Mouse (Mus musculus): ENCODE measurements at regions not wholly inside any gene's neighbourhood (a gene's known extent, or its start where the extent isn't known, plus 50 kb on each side); places are given as distances from the start of the nearest gene placed in this dataset.

DNA sequence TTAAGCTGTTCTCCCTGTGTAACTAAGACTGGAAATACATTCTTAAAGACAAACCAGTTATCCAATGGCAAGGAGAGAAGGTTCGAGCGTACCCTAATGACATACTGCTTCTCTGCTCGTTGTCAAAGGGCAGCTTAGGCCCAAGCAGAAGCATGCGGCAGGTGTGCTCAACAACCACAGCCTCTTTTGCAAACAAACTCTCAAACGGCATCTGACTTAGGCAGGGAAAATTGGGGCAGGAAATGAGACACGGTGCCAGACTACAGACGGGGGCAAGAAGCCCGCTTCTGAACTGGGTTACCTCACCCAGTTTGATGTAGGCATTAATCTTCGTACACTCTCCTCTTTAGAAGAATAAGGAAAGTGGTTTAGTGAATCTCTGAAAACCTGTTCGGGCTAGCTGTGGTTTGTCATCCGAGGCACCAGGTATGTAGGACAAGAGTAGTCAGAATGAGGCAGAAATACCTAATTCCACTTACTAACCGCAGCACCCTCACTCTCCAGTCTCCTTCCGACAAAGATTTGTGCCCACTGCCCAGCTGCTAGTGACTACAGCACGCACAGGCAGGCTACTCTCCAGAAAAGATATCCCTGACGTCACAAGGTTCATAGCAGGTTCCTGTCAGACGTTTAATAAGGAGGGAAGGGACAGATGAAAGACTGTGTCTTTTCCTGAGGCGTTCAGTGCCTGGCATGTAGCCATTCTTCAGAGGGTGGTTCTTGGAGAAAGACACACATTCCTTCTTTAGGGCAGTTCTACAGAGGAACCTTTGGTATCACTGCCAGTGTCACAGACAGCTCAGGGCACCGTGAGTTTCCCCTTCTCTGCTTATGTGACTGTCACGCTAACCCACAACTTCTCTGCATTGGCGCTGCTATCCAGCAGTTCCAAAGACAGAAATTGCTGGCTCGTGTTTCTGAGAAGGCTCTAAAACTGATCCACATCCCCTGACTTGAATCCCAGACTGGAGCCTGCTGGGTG, 175.8 kb downstream of the Tmx1 start:
- no peak for DNase-seq (ENCODE audit: low spot score in 2 of 2)

DNA sequence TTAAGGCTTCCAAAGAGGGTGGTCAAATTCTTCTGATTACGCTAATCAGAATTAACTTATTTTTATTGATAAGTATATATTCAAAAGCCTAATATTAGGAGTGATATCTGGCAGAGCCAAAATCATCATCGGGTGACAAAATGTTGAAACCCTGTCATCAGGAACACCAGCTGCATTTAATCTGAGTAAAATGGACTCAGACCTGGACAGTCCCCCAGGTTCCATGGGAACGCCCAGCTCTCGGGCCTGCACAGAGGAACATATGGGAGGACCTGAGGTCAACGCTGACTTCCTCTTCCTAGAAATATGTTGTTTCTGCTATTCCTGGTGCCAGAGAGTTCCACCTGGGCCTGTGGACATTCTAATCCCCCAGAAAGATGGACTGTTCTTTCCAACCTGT, 176.5 kb downstream of the Tmx1 start:
- DNase-seq (ENCODE audit: low spot score in 2 of 2): no peak

DNA sequence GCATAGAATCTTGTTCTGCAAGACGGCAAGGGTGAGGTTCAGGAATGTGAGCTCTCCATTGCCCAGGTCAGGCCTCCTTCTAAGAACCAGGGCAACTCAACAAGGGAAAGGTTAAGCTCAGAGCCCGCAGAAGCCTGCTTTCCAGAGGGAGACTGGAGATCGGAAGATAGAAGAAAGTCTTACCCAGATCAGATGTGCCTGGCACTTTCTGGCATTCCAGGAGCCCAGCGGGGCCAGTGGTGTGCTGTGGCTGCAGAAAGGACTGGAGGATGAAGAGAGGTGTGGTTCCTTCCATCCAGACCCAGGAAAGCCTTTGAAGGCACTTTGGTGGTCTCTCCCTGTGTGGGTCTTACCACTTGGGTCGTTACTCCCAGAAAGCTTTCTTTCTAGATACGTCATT, 178.4 kb downstream of the Tmx1 start:
- no peak for DNase-seq (ENCODE audit: low spot score in 2 of 2)

DNA sequence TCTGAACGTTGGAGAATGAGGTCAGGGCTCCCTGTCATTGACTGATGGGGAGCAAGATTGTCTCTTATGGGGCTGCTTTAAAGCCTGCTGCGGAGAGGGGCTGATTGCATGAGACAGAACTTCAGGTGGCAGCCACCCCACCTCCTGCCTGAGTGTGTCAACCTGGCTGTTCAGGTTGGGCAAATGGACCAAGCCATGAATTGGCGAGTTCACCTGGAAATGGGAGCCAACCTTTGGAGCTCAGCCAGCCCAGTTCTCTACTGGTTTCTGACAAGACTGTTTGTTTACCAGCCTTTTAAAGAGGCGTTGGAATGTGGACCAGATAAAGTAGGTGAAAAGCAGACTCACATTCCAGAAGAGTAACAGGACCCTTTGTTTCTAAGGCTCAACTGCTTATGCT, 180.3 kb downstream of the Tmx1 start:
- no peak for DNase-seq (ENCODE audit: low spot score in 2 of 2)

DNA sequence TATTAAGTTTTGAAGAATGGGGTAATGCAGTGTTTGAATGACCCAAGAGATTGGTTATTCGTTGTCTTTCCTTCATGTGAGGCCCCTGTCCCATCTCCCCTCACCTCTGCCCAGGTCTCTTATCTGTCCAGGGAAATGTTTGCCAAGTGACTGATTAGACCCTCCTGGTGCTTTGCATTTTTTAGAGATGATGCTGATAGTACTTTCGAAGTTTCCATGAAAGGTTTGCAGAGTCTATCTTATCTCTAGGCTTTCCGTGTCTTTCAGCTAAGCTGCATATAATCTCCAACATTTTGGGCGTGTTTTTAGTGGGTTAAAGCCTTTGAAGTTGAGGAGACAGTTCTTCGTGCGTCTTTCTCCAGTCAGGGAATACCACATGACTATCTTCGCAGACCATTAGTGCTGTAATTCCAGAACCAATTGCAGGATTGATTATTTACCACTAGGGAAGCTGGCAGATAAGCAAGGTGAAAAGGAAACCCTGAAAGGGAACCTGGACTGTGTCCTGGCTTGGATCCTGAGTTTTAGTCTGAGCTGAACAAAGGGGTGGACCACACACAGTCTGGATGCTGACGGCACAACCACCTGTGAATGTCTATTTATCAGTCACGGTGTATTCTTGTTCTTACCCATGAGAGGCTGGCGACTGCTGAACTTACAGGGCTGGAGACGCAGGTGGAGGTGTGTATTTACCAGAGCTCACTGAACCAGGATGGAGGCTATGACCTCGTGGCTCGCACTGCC, 180.9 kb downstream of the Tmx1 start:
- DNase-seq (ENCODE audit: low spot score in 2 of 2): no peak

DNA sequence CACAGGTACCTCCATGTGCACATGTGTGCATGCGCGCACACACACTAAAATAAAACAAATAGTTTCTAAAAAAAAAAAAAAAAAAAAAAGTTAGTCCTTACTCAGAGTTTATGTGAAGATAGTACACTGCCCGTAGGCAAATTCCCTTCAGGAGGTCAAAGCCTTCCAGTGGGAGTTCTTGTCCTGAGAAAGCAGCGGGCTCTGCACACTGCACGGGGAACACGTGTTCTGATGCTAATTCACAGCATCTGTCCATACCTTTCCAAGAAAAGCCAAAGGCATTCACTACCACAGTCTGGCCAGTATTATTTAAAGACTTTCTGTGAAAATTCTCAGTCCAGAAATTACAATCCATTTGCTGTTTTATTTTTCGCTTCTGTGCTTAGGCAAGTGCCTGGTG, 183.1 kb downstream of the Tmx1 start:
- DNase-seq (ENCODE audit: low spot score in 2 of 2): no peak

DNA sequence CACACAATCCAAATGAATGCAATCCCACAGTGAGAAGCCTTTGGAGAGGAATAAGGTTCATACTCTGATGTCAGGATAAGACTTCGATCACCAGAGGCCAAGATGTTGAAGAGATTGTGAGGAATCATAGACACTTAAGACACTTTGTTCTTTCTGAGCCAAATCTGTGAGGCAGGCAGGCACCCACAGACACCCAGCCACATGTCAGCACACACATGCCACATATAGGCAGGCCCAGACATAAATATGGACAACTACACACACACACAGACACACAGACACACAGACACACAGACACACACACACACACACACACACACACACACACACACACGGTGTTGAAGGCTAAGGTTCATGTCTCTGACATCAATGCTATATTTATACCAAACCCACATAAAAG, 185.1 kb upstream of the Frmd6 start:
- no peak for DNase-seq (ENCODE audit: low spot score in 2 of 2)

DNA sequence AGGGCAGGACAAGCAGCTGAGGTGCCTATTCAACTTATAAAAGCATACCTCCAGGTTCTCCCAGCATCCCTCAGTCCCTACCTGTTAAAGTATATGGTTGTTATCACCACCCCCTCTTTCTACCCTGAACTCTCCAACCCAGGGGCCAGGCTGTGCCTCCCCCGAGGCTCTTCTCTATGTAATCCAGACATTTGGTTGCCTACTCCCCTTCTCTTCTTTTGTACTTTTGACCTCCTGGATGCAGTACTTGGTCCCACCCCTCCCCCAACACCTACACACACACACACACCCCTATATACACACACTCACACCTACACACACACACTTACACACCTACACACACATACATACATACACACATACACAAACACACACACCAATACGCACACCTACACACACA, 180.4 kb upstream of the Frmd6 start:
- no peak for DNase-seq (ENCODE audit: low spot score in 2 of 2)

DNA sequence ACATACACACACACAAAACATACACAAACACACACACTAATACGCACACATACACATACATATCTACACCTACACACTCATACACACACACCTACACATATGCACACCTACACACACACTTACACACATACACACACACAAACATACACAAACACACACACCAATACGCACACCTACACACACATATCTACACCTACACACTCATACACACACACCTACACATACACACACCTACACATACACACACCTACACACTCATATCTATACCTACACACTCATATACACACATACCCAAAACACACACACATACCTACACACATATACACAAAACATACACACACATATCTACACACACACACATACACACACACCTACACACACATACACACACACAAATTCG, 179.9 kb upstream of the Frmd6 start:
- DNase-seq (ENCODE audit: low spot score in 2 of 2): no peak

DNA sequence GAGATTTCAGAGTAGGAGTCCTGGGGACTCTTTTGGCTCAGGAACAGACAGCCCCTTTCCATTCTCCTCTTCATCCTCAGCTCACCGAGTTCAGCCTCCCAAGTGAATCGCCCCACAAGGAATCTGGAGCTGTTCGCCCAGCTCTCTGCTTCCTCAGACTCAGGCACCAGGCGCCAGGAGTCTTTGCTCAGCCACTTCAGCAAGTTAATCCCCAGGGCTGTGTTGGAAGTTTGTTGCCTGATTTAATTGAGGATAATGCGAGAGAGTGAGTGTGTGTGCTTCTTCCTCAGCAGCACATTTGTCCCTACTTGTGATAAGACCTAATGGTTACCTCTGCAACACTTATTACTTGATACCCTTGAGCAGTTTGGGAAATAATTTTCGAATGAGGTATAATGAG, 177.8 kb upstream of the Frmd6 start:
- DNase-seq (ENCODE audit: low spot score in 2 of 2): no peak

DNA sequence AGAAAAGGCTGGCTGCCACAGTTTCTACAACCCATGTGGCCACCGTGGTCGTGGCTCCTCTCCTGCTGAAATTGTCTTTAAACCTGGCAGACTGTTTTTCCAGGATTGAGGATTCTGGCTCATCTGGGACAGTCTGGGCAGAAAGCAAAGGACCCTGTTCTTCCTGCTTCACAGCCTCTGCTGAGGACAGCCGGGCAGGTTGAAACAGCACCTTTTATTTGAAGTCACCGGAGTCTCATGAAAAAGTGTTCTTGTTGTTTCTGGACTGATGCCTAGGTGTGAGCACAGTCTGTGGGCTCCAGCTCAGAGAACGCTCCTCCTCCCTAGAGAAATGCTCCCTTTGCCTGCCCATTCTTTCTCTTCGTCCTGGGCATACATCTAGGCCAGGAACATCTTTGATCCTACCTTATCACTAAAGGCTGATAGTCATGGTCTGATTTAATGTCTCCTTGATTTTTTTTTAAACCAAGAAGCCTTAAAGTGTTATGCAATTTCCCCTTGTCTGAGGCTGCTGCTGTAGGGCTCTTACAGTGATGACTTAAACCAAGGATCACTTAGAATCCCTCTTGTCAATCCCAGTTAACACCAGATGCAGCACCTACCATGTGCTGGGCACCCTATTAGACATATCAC, 177.0 kb upstream of the Frmd6 start:
- DNase-seq (ENCODE audit: low spot score in 2 of 2): peak in 1 of 2 experiments; percentile 27

DNA sequence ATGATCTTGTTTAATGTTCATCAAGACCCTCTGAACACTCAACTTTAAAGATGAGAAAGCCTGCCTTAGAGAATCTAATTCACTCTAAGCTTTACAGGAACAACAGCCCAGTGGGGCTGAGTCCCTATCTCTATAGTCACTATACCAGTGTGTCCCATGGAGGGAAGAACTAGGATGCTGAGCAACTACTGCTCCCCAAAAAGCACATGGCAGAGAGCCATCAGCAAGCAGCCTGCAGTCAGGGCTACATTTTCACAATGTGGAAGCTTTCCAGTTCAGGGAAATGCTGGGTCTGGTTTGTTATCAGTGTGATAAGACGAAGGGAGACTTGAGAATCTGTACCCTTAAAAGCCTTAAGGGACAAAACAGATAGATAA, 176.5 kb upstream of the Frmd6 start:
- DNase-seq (ENCODE audit: low spot score in 2 of 2): no peak

DNA sequence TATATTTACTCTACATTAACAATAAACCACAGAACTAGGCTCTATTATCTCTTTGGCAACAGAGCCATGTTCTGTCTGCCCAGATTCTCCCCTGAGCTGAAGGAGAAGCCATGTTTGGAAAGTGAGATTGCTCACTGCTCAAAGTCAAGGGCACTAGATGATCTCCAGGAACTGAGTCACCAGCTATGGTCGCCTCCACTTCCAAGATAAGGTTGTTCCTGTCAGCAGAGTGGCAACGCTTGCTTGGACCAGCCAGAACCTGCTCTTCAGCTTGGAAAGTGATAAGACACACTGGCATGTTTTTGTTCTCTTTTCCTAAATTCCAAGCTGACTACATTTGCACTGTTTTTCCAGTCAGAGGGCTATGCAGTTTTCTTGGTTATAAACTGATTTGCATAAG, 175.6 kb upstream of the Frmd6 start:
- no peak for DNase-seq (ENCODE audit: low spot score in 2 of 2)

DNA sequence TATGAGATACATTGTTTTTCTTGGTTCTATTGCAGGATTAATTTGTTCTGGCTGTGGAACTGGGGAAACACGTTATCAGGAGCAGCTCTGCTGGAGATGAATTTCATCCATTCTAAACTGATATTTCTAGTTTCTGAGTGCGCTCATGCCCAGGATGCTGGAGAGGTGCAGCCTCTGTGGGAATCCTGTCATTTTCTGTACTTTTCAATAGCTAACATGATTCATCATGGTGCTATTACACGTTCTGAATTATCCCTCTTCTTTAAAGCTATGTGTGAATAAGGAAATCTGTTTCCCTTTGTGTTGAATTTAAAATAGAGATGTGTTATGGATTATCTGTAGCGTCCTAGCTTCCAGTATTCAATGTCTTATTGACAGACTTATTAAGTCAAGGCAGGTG, 174.8 kb upstream of the Frmd6 start:
- no peak for DNase-seq (ENCODE audit: low spot score in 2 of 2)

DNA sequence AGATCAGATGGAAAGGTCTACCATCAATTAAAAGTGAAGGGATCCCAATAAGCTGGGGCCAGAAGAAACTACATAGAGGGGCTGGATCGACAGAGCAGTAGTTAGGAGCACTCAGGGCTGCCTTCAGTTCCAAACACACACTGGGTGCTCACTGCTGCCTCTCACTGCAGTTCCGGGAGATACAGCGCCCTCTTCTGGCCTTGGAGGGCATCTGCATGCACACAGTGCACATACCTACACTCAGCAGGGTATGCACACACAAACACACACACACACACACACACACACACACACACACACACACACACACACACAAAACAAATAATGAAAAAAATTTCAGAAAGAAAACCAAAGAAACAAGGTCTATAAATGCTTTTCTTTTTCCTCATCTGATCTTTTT, 172.6 kb upstream of the Frmd6 start:
- DNase-seq (ENCODE audit: low spot score in 2 of 2): no peak

DNA sequence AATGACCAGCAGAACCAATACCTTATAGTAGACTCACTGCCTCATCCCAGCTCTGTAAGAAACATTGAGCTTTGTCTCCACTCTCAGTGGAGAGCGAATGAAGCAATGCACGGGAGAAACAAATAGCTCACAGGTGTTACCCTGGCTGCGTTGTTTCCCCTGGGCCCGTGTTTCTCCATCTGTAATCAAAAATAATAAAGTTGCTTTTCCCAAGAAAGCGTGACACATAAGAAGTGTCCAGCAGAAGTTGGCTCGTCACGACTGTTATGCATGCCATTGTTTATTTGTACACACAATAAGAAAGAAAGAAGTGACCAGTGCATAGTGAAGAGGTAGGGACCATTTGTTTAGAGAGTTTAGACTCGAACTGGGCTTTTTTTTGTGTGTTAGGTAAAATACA, 171.3 kb upstream of the Frmd6 start:
- DNase-seq (ENCODE audit: low spot score in 2 of 2): no peak

DNA sequence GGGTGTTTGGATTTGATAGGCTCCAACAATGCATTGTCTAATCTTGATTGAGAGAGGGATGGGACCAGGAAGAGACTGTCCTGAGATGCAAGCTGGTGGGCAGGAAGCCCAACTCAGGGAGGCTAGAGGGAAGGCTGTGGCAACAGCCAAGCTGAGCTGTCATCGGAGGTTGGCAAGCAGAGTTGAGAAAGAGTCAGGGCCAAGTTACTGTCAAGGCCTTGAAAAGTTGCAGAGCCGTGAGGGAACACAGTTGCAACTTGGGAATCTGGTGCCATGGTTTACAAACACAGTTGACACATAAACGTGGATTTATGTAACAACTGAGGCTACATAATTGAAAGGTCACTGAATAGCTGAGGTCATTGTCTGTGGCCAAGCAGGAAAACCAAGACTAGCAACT, 170.8 kb upstream of the Frmd6 start:
- peak in 1 of 2 experiments; percentile 59 for DNase-seq (ENCODE audit: low spot score in 2 of 2)

DNA sequence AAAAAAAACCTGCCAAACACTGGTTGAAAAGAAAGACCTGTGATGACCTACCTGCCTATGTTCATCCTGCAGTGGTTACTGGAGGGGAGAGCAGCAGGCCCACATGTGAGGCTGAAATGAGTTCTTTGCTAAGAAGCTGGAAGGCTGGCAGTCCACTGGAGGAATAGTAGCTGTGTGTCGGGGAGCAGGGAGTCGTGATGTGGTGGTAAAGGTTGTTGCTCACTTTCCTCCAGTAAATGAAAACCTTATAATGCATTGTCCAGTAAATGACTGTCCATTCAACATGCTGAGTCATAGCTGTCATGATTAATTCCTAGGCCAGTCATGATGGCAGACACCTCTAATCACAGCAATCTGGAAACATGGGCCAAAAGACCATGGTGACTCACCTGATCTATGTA, 169.9 kb upstream of the Frmd6 start:
- DNase-seq (ENCODE audit: low spot score in 2 of 2): no peak

DNA sequence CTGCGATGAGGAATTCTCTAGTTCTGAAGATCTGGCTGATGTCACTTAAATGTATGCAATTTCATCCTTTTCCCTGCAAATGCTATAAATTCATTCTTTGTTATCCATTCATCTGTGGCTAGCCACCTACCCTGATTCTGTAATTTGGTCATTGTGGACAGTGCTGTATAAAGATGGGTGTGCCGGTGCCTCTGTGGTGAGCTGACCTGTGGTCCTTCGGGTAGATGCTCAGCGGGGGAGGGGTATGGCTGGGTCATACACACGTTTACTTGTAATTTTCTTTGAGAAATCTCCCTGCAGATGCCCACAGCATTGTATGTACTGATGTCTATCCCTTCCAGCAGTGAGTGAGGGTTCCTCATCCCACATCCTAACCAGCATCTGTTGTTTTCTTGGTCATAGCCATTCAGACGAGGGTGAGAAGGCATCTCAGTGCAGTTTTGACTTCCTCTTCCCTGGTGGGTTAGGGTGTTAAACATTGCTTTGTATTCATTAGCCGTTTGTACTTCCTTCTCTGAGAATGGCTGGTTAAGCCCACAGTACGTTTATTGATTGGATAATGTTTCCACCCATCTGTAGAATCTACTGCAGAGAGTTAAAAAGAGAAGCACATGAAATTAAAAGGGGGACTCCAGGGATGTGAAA, 169.3 kb upstream of the Frmd6 start:
- no peak for DNase-seq (ENCODE audit: low spot score in 2 of 2)

DNA sequence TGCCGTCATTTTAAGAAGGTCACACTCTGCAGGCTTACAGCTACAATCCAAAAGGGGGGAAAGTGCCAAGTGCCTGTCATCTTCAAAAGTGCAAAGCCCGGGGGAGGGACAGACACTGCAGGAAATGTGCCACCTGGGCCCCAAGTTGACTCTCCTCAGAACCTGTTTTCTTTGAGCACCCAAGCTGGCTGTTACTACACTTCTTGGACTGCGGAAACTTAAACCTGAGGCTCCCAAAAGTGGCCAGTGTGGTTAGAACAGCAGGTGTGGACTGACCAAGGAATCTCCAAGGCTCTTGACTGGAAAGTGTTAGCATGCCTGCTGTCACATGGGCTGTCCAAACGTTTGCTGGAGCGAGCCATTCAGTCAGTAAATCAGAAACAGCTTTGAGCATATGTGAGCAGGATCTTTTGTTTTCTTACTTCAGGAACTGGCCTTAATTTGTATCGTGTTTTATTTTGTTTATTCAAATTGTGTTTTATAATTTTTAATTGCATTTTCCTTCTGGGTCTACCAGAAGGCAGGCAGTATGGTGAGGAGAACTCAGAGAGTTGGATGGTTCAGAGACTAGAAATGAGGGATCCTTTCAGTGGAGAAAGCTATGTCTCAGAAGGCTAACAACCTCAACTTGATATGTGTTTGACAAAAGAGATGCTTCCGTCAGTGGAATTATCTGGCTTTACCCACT, 168.4 kb upstream of the Frmd6 start:
- no peak for DNase-seq (ENCODE audit: low spot score in 2 of 2)

DNA sequence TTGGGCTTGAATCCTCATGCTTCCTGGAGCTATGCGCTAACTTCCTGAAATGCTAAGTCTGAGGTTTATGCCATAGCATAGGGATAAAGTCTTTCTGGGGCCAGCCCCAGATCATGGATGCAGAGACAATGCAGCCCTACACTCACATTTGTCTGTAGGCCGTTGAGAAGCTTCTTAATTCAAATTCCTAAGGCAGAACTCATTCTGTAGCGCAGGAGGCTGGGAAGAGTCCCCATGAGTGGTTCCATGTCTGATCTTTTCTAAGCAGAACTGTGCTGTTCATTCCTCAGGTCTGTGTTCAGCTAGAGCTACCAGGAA, 167.9 kb upstream of the Frmd6 start:
- no peak for DNase-seq (ENCODE audit: low spot score in 2 of 2)

DNA sequence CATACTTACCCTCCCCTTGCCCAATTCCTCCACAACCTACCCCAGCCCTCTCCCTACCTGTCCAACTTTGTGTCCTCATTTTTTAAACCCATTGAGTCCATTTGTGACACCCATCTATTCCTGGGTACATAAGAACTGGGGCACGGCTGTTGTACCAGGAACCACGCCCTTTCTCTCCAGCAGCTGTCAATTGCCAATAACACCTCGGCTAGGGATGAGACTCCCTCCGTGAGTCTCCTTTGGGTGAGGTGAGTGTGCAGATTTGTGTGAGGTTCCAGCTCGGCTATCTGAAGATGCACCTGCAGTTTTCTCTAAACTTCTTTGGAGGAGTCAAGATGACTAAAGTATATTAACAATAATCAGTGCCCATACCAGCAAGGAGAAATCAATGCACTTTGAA, 167.2 kb upstream of the Frmd6 start:
- DNase-seq (ENCODE audit: low spot score in 2 of 2): no peak
